Mouse (Mus musculus) limb, embryonic 14.5 days (tissue): ENCODE measurements at regions not wholly inside any gene's neighbourhood (a gene's known extent, or its start where the extent isn't known, plus 50 kb on each side); places are given as distances from the start of the nearest gene placed in this dataset.

ENCODE experiments used
- ATAC-seq: fragments of 200-750 bp; cut with Nextera tagmentation; 2 replicates; pipeline ENCODE4 v1.8.0; 2017; ENCODE audit warnings: low read depth, moderate number of reproducible peaks, moderate TSS enrichment; ENCODE audit not compliant: low FRiP score
- DNase-seq: peaks from one replicate; pipeline ENCODE4 v3.0.0-alpha.2; 2015; ENCODE audit warnings: low spot score
- H3K27ac ChIP-seq: fragments of 300-500 bp; sonication (generic); replicated peaks from 2 replicates; pipeline ENCODE4 v1.5.1; 2014; ENCODE audit warnings: low read depth, mild to moderate bottlenecking, low read length, moderate library complexity, mixed read lengths
- H3K27me3 ChIP-seq: fragments of 300-500 bp; sonication (generic); 2 replicates; pipeline ENCODE4 v1.6.1; 2014; ENCODE audit warnings: low read length, mixed read lengths; ENCODE audit not compliant: control insufficient read depth, insufficient read depth
- H3K36me3 ChIP-seq: fragments of 300-500 bp; sonication (generic); 2 replicates; pipeline ENCODE4 v1.6.1; 2014; ENCODE audit warnings: mild to moderate bottlenecking, low read length, moderate library complexity, mixed read lengths; ENCODE audit not compliant: control insufficient read depth, insufficient read depth
- H3K4me1 ChIP-seq: fragments of 300-500 bp; sonication (generic); 2 replicates; pipeline ENCODE4 v1.6.1; 2014; ENCODE audit warnings: antibody characterized with exemption, low read length, mixed read lengths; ENCODE audit not compliant: control insufficient read depth, insufficient read depth
- H3K4me2 ChIP-seq: fragments of 300-500 bp; sonication (generic); replicated peaks from 2 replicates; pipeline ENCODE4 v1.6.1; 2014; ENCODE audit warnings: low read depth, mild to moderate bottlenecking, low read length, moderate library complexity; ENCODE audit not compliant: severe bottlenecking
- H3K4me3 ChIP-seq: fragments of 300-500 bp; sonication (generic); replicated peaks from 2 replicates; pipeline ENCODE4 v1.5.1; 2014; ENCODE audit warnings: low read length
- H3K9ac ChIP-seq: fragments of 300-500 bp; sonication (generic); 2 replicates; pipeline ENCODE4 v1.6.1; 2014; ENCODE audit warnings: mild to moderate bottlenecking, low read depth, low read length, moderate library complexity; ENCODE audit not compliant: severe bottlenecking
- H3K9me3 ChIP-seq: fragments of 300-500 bp; sonication (generic); 2 replicates; pipeline ENCODE4 v1.6.1; 2016; ENCODE audit warnings: low read length; ENCODE audit not compliant: control insufficient read depth
- POLR2A ChIP-seq: fragments of 200-500 bp; IDR thresholded peaks from 2 replicates; pipeline ENCODE4 v1.8.0; 2012; ENCODE audit warnings: inconsistent platforms, mild to moderate bottlenecking, moderate library complexity, borderline replicate concordance; ENCODE audit not compliant: insufficient read depth, insufficient read length; ENCODE audit errors: extremely low read depth
- WGBS: fragments of 180-500 bp; shearing (Covaris S2); extraction: QIAGEN DNeasy Blood & Tissue Kit; methylation state at CpG from one replicate; pipeline ENCODE4 v1.1.7; 2014; 5-methylcytosine and 5-hydroxymethylcytosine counted together

DNA sequence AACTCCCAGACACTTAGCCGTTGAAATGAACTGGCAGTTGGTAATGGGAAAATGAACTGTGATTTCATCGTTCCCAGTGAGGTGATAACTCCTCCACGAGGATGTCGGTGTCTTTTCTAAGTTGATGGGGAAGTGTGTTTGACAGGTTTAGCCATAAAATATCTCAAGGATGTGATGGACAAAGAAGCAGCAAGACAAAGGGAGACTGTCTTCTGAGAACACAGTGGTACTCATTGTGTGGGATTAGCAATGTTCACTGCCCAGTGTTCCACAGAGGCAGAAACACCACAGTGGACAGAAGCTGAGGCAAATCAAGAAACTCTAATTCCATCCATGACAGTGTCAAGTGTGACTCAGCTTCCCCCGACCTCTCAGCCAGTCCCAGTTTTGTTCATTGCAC, 287.9 kb downstream of the Nsun3 start:
- no peak for TF ChIP-seq POLR2A
- Histone ChIP-seq H3K9ac (no peak overlapping the region), H3K4me2 (no peak overlapping the region), H3K36me3 (no peaks in the 10 kb centered on the region), H3K9me3 (no peaks in the 10 kb centered on the region), H3K27ac (no peak overlapping the region), H3K4me1 (no peaks in the 10 kb centered on the region), H3K27me3 (no peaks in the 10 kb centered on the region), H3K4me3 (no peak overlapping the region)
- DNase-seq (no peak), ATAC-seq (no peak)
- 79% methylated on average over 5 of the region's 5 CpGs for WGBS

DNA sequence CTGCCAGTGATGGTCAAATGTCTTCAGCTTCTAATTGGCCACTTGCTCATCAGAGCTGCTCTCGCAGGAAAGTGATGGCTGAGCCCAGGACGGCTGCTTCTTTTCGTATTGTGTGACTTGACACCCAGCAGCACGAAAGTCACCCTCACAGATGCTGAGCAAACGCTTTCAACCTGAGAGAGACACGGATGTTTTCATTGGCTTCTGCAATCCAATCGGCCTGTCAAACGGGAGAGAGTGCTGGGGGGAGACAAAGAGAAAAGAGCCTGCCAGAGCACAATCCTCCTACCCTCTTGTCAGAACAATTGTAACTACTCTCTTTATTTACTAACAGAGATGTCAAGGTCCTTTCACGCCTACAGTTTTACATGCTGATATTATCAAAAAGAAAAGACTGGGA, 289.9 kb downstream of the Nsun3 start:
- Histone ChIP-seq H3K4me3 (no peak overlapping the region), H3K9me3 (no peaks in the 10 kb centered on the region), H3K4me1 (no peaks in the 10 kb centered on the region), H3K36me3 (no peaks in the 10 kb centered on the region), H3K9ac (no peak overlapping the region), H3K27ac (no peak overlapping the region), H3K4me2 (no peak overlapping the region), H3K27me3 (no peaks in the 10 kb centered on the region)
- ATAC-seq (no peak), DNase-seq (no peak)
- 59% methylated on average over 9 of the region's 9 CpGs for whole genome bisulfite sequencing
- no peak for TF ChIP-seq POLR2A

DNA sequence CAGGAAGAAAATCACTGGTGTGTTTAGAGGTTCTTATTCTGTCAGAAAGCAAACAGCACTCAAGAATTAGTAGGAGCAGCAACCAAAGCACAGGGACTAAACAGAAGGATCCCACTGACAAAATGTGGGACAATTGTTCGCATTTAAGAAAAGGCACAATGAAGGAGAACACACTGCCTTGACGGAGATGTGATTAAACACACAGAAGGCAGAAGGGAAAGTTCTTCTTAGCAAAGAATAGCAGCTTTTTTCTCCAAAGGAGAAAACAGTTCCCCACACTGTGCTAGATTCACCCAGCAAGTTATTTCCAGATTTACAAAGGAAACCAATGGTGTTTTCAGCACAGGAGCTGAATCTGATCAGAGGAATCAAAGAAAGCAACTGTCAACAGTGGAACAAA, 316.5 kb downstream of the Nsun3 start:
- Histone ChIP-seq H3K9ac (no peak overlapping the region), H3K36me3 (no peaks in the 10 kb centered on the region), H3K27ac (no peak overlapping the region), H3K4me1 (0 out of 2 replicates have a peak, but pooled peaks cover 4% of the 10 kb centered on the region), H3K4me2 (no peak overlapping the region), H3K4me3 (no peak overlapping the region), H3K27me3 (no peaks in the 10 kb centered on the region), H3K9me3 (no peaks in the 10 kb centered on the region)
- no peak for TF ChIP-seq POLR2A
- ATAC-seq, result no peak
- no peak for DNase-seq
- WGBS, result 73% methylated on average over 2 of the region's 2 CpGs

DNA sequence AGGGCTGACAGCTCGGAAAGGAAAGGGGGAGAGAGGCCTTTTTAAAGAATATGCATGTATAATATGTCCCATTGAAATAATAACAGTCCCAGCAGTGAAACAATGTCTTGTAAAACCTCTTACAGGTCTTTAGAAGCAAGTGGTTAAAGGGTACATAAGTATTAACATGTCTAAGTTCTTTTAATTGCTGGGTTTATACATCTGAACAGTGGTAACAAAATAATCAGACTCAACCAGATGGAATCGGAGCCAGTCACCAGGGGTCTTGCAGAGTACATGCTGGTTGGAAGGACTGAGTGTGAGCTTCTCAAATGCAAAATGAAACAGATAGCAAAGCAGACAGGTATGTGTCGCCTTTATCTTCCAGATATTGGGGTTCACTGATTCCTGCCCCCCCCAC, 317.3 kb downstream of the Nsun3 start:
- 27% methylated on average over 3 of the region's 3 CpGs for WGBS
- Histone ChIP-seq H3K4me1 (0 out of 2 replicates have a peak, but pooled peaks cover 4% of the 10 kb centered on the region), H3K36me3 (no peaks in the 10 kb centered on the region), H3K27me3 (no peaks in the 10 kb centered on the region), H3K4me3 (no peak overlapping the region), H3K4me2 (no peak overlapping the region), H3K27ac (no peak overlapping the region), H3K9ac (no peak overlapping the region), H3K9me3 (no peaks in the 10 kb centered on the region)
- ATAC-seq, result no peak
- TF ChIP-seq POLR2A, result no peak
- DNase-seq, result no peak

DNA sequence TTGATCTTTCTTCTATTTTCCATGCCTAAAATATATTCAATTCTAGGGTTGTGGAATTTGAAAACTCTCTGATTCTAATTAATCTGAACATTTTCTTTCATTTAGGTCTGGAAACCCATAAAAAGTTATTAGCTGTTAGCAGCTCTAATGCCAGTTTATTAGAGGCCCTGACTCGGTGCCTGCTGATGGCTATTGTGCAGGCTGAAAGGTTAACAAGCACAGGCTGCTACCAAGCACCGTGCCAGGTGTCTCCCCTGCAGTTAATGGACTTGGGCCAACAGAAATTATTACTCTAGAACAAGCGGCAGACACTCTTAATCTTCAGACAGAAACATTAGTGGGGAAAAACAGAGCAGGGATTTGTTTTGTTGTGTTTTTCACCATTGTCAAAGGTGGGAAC, 317.8 kb downstream of the Nsun3 start:
- ATAC-seq (peak; percentile 50; the same call in 1 of the 2 replicates), DNase-seq (peak; percentile 68)
- Histone ChIP-seq H3K4me1 (0 out of 2 replicates have a peak, but pooled peaks cover 4% of the 10 kb centered on the region), H3K4me3 (no peak overlapping the region), H3K27me3 (no peaks in the 10 kb centered on the region), H3K36me3 (no peaks in the 10 kb centered on the region), H3K9me3 (no peaks in the 10 kb centered on the region), H3K4me2 (no peak overlapping the region), H3K9ac (no peak overlapping the region), H3K27ac (no peak overlapping the region)
- no peak for TF ChIP-seq POLR2A
- WGBS, result 8% methylated on average over 3 of the region's 3 CpGs
